10 mouse cellular contexts compared by ENCODE assay signal in the genomic region with DNA sequence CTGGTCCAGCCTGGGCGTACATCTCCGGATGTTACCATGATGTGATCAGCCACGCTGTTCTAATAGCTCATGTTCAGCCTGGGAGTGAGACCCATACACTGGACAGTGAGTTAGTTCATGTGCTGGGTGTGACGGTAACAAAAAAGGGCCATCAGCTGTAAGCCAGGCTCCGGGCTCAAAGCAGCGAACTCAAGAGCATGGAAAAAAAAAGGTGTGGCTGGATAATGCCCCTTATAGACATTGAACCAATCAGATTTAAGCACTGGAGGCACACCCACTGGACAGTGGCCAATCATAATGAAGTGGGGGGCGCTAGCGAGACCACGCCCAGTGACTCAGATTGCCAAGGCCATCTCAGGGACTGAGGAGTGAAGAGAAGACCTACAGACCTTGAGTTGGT. TPM values are rescaled to one million over a fixed set of nuclear protein-coding genes. Genes with fewer than 3 reads are reported as not detected.
A peak's percentile ranks its signal among the peaks of the same experiment; 100 is the strongest.
DNase-seq lines count a peak whose midpoint lies in the region; ATAC-seq and TF ChIP-seq lines count a peak whose summit lies in the region.
"Had no signal": no experiment of that assay in that cellular context is flagged by ENCODE, and none has a peak within 500 bp of the region (broad histone marks: within the 10 kb centered on the region; RNA-seq: fewer than 3 reads in every experiment).

A gene (plus strand): TSS at position 338 of the 400 bp plus-strand sequence.

- H3K36me3 ChIP-seq in lung, embryonic 14.5 days (ENCODE audit: insufficient read depth) = no peaks in the 10 kb centered on the region
- no peaks in the 10 kb centered on the region for H3K36me3 ChIP-seq in intestine, embryonic 14.5 days (ENCODE audit: control insufficient read depth, insufficient read depth, low read length)
- H3K36me3 ChIP-seq in stomach, embryonic 16.5 days (ENCODE audit: control insufficient read depth, insufficient read depth, low read length) = no peaks in the 10 kb centered on the region
- no peaks in the 10 kb centered on the region for H3K36me3 ChIP-seq in neural tube, embryonic 15.5 days
- H3K36me3 ChIP-seq: heart, embryonic 12.5 days; midbrain, embryonic 12.5 days had no signal

- no peak within 1 kb of the TSS for H3K27ac ChIP-seq in lung, embryonic 14.5 days (ENCODE audit: low read depth)
- H3K27ac ChIP-seq in intestine, embryonic 14.5 days (ENCODE audit: low read depth) = no peak within 1 kb of the TSS
- H3K27ac ChIP-seq in stomach, embryonic 16.5 days (ENCODE audit: low read length) = 0 out of 2 replicates have a peak within 1 kb of the TSS, but pooled peaks have one; percentile 27
- no peak within 1 kb of the TSS for H3K27ac ChIP-seq in neural tube, embryonic 15.5 days (replicated peaks)
- H3K27ac ChIP-seq: midbrain, embryonic 12.5 days had no signal

- H3K4me1 ChIP-seq in lung, embryonic 14.5 days (ENCODE audit: insufficient read depth) = no peaks in the 10 kb centered on the region
- H3K4me1 ChIP-seq in lung, adult 2 months (ENCODE audit: control insufficient read depth, insufficient read depth, low read length) = no peaks in the 10 kb centered on the region
- no peaks in the 10 kb centered on the region for H3K4me1 ChIP-seq in intestine, embryonic 14.5 days (replicated peaks; ENCODE audit: control insufficient read depth, insufficient read depth, low read length)
- no peaks in the 10 kb centered on the region for H3K4me1 ChIP-seq in stomach, embryonic 16.5 days (ENCODE audit: control insufficient read depth, insufficient read depth, low read length)
- H3K4me1 ChIP-seq in neural tube, embryonic 15.5 days = no peaks in the 10 kb centered on the region
- H3K4me1 ChIP-seq: midbrain, embryonic 12.5 days had no signal

- TF ChIP-seq CTCF in lung, embryonic 14.5 days (IDR thresholded peaks at IDR 0.05; ENCODE audit: low read depth) = no peak
- TF ChIP-seq CTCF in lung, adult 2 months (IDR thresholded peaks at IDR 0.05; ENCODE audit: insufficient read depth, low read length) = no peak

- ATAC-seq in lung, embryonic 14.5 days (ENCODE audit: insufficient read depth) = no peak
- no peak; the same call in 1 of the 2 replicates for ATAC-seq in intestine, embryonic 14.5 days (replicated peaks; ENCODE audit: low FRiP score, low TSS enrichment, low read depth)
- ATAC-seq in stomach, embryonic 16.5 days (ENCODE audit: insufficient read depth, low FRiP score) = peak; percentile 66
- ATAC-seq in neural tube, embryonic 15.5 days (ENCODE audit: low FRiP score) = no peak
- ATAC-seq in frontal cortex, adult (ENCODE audit: low TSS enrichment) = no peak

- no peak within 1 kb of the TSS for H3K9ac ChIP-seq in lung, embryonic 14.5 days
- H3K9ac ChIP-seq in intestine, embryonic 14.5 days (ENCODE audit: low read length) = no peak within 1 kb of the TSS
- H3K9ac ChIP-seq in stomach, embryonic 16.5 days (ENCODE audit: low read length) = no peak within 1 kb of the TSS
- H3K9ac ChIP-seq in neural tube, embryonic 15.5 days (replicated peaks) = no peak within 1 kb of the TSS
- H3K9ac ChIP-seq: heart, embryonic 12.5 days; midbrain, embryonic 12.5 days had no signal

- no peak within 1 kb of the TSS for H3K4me2 ChIP-seq in lung, embryonic 14.5 days
- no peak within 1 kb of the TSS for H3K4me2 ChIP-seq in intestine, embryonic 14.5 days (ENCODE audit: low read length)
- no peak within 1 kb of the TSS for H3K4me2 ChIP-seq in stomach, embryonic 16.5 days (ENCODE audit: low read depth, low read length)
- no peak within 1 kb of the TSS for H3K4me2 ChIP-seq in neural tube, embryonic 15.5 days
- H3K4me2 ChIP-seq: heart, embryonic 12.5 days; midbrain, embryonic 12.5 days had no signal

- DNase-seq in lung, embryonic 14.5 days = peak; percentile 65
- no peak for DNase-seq in lung, adult 2 months
- peak; percentile 46 to 62 for DNase-seq in adrenal gland, adult 18-20 months (ENCODE audit: low spot score in 2 of 2)
- peak; percentile 54 for DNase-seq in intestine, embryonic 14.5 days (ENCODE audit: low spot score)
- DNase-seq in layer of hippocampus, postnatal 10 days (ENCODE audit: low spot score in 2 of 2) = no peak

- H3K27me3 ChIP-seq in lung, embryonic 14.5 days (ENCODE audit: insufficient read depth, low read length) = no peaks in the 10 kb centered on the region
- H3K27me3 ChIP-seq in intestine, embryonic 14.5 days (replicated peaks; ENCODE audit: control insufficient read depth, insufficient read depth, low read length) = no peaks in the 10 kb centered on the region
- no peaks in the 10 kb centered on the region for H3K27me3 ChIP-seq in stomach, embryonic 16.5 days (ENCODE audit: control insufficient read depth, insufficient read depth, low read length)
- no peaks in the 10 kb centered on the region; the same call in 1 of the 2 replicates for H3K27me3 ChIP-seq in neural tube, embryonic 15.5 days (replicated peaks)
- H3K27me3 ChIP-seq: heart, embryonic 12.5 days; midbrain, embryonic 12.5 days had no signal

- H3K9me3 ChIP-seq in lung, embryonic 14.5 days (ENCODE audit: low read depth, low read length) = no peaks in the 10 kb centered on the region
- no peaks in the 10 kb centered on the region for H3K9me3 ChIP-seq in intestine, embryonic 14.5 days (ENCODE audit: control insufficient read depth, low read length)
- no peaks in the 10 kb centered on the region for H3K9me3 ChIP-seq in stomach, embryonic 16.5 days (replicated peaks; ENCODE audit: control insufficient read depth, low read length)
- H3K9me3 ChIP-seq in neural tube, embryonic 15.5 days (replicated peaks) = no peaks in the 10 kb centered on the region
- H3K9me3 ChIP-seq: heart, embryonic 12.5 days; midbrain, embryonic 12.5 days had no signal

- no peak within 1 kb of the TSS for H3K4me3 ChIP-seq in lung, embryonic 14.5 days (ENCODE audit: low read depth, low read length)
- H3K4me3 ChIP-seq in lung, adult 2 months (replicated peaks; ENCODE audit: extremely low read depth, low read depth, low read length) = no peak within 1 kb of the TSS
- H3K4me3 ChIP-seq in intestine, embryonic 14.5 days (ENCODE audit: low read depth, low read length) = no peak within 1 kb of the TSS
- H3K4me3 ChIP-seq in stomach, embryonic 16.5 days (replicated peaks; ENCODE audit: low read length) = no peak within 1 kb of the TSS
- no peak within 1 kb of the TSS for H3K4me3 ChIP-seq in neural tube, embryonic 15.5 days (replicated peaks)
- H3K4me3 ChIP-seq: heart, embryonic 12.5 days; midbrain, embryonic 12.5 days had no signal

- no peak for TF ChIP-seq POLR2A in lung, adult 2 months (IDR thresholded peaks at IDR 0.05; ENCODE audit: borderline replicate concordance, extremely low read depth, low read depth, low read length)

- WGBS in lung, embryonic 14.5 days = 38% methylated on average over 9 of the region's 9 CpGs
- WGBS in lung, adult 2 months = 31% methylated on average over 9 of the region's 9 CpGs
- 41% methylated on average over 9 of the region's 9 CpGs for WGBS in intestine, embryonic 14.5 days
- WGBS in stomach, embryonic 16.5 days = 35% methylated on average over 9 of the region's 9 CpGs
- WGBS in neural tube, embryonic 15.5 days = 39% methylated on average over 9 of the region's 9 CpGs

RNA-seq across cellular contexts. Expression of the gene that starts here (rescaled TPM):
- 0.34 and 0.46 TPM in 2 replicates for polyA plus RNA-seq in lung, embryonic 14.5 days (2014; fragmentation: Nextera tagmentation; extraction: Ambion mirVana)
- not detected in 2 replicates for polyA plus RNA-seq in lung, adult 2 months (2012; rRNA removed)
- 1 to 10 TPM; 2.7 to 6.4 TPM for total RNA-seq in adrenal gland, adult 18-20 months (2021)
- 1.4 TPM in 2 replicates for polyA plus RNA-seq in intestine, embryonic 14.5 days (2014; fragmentation: Nextera tagmentation; extraction: Ambion mirVana)
- 5.5 and 6.2 TPM in 2 replicates for polyA plus RNA-seq in stomach, embryonic 16.5 days (2015; fragmentation: Nextera tagmentation; extraction: Ambion mirVana)
- 0.34 TPM in 1 of 2 replicates, not detected in the other for polyA plus RNA-seq in neural tube, embryonic 15.5 days (2015; fragmentation: Nextera tagmentation; extraction: Ambion mirVana)
- total RNA-seq in layer of hippocampus, postnatal 10 days (2021) = not detected
- polyA plus RNA-seq: midbrain, embryonic 12.5 days had no signal

Comparison
In these comparisons a context has a peak if more than half of its experiments do, and no peak if none do; other contexts are left out.
1. Peak in DNase-seq in lung, embryonic 14.5 days; RNA of the gene not detected or under 1 TPM.
2. DNase-seq: peak in adrenal gland, adult 18-20 months (2 of 2) and intestine, embryonic 14.5 days (single experiment); none in lung, adult 2 months (single experiment) and layer of hippocampus, postnatal 10 days (0 of 2).